Comparison of ENCODE assay signal across 8 mouse cellular contexts in genomic region chrX:37191744-37192379, GRCm38 (mm10). TPM values are rescaled to one million over a fixed set of nuclear protein-coding genes. Genes with fewer than 3 reads are reported as not detected.
DNase-seq lines count a peak whose midpoint lies in the region; ATAC-seq and TF ChIP-seq lines count a peak whose summit lies in the region.

No protein-coding gene starts in this region.

- no peak for TF ChIP-seq CTCF in kidney, postnatal 0 days (IDR thresholded peaks at IDR 0.05; ENCODE audit: low read depth)
- TF ChIP-seq CTCF in G1E (IDR thresholded peaks at IDR 0.05; ENCODE audit: low read depth, low read length) = no peak

- H3K27ac ChIP-seq in kidney, postnatal 0 days = no peak overlapping the region
- H3K27ac ChIP-seq in hindbrain, embryonic 10.5 days = peak overlapping the region; percentile 85
- H3K27ac ChIP-seq in liver, embryonic 12.5 days = no peak overlapping the region

- no peaks in the 10 kb centered on the region for H3K4me1 ChIP-seq in kidney, postnatal 0 days (replicated peaks; ENCODE audit: insufficient read depth, low read length)
- peaks cover 9% of the 10 kb centered on the region for H3K4me1 ChIP-seq in G1E (ENCODE audit: insufficient read depth, low read depth, low read length)
- H3K4me1 ChIP-seq in hindbrain, embryonic 10.5 days (replicated peaks) = no peaks in the 10 kb centered on the region
- peaks cover 4% of the 10 kb centered on the region for H3K4me1 ChIP-seq in liver, embryonic 12.5 days

- no peaks in the 10 kb centered on the region for H3K9me3 ChIP-seq in kidney, postnatal 0 days (replicated peaks; ENCODE audit: low read length)
- no peaks in the 10 kb centered on the region for H3K9me3 ChIP-seq in G1E (replicated peaks)
- H3K9me3 ChIP-seq in hindbrain, embryonic 10.5 days = peaks cover 4% of the 10 kb centered on the region; the same call in 1 of the 2 replicates
- H3K9me3 ChIP-seq in liver, embryonic 12.5 days (replicated peaks) = no peaks in the 10 kb centered on the region

- H3K36me3 ChIP-seq in kidney, postnatal 0 days (ENCODE audit: insufficient read depth, low read length) = no peaks in the 10 kb centered on the region
- peaks cover 23% of the 10 kb centered on the region for H3K36me3 ChIP-seq in G1E (replicated peaks)
- peaks cover 3% of the 10 kb centered on the region; the same call in 1 of the 2 replicates for H3K36me3 ChIP-seq in hindbrain, embryonic 10.5 days
- H3K36me3 ChIP-seq in liver, embryonic 12.5 days = no peaks in the 10 kb centered on the region

- peak; percentile 4; the same call in 1 of the 2 replicates for ATAC-seq in kidney, postnatal 0 days (replicated peaks; ENCODE audit: low FRiP score, low read depth)
- ATAC-seq in G1E (ENCODE audit: extremely low read depth, insufficient number of reproducible peaks, low FRiP score, poor library complexity, severe bottlenecking) = no peak
- ATAC-seq in liver, embryonic 12.5 days = peak; percentile 27; the same call in 1 of the 2 replicates

- peak; percentile 2 for DNase-seq in kidney, postnatal 0 days (ENCODE audit: low spot score)
- no peak for DNase-seq in kidney, adult 18-20 months
- no peak for DNase-seq in G1E (ENCODE audit: low spot score)
- DNase-seq in cerebellum, postnatal 36 days = peak; percentile 2 to 18
- no peak for DNase-seq in hindbrain, embryonic 10.5 days (ENCODE audit: low spot score)
- peak; percentile 24 for DNase-seq in retina, embryonic 14.5 days (ENCODE audit: low spot score)
- no peak for DNase-seq in testis, postnatal 14 days (ENCODE audit: low spot score)

- peak overlapping the region; percentile 50 for H3K4me3 ChIP-seq in kidney, postnatal 0 days (replicated peaks; ENCODE audit: low read depth, low read length)
- peak overlapping the region; percentile 76 for H3K4me3 ChIP-seq in G1E (ENCODE audit: low read depth, low read length)
- H3K4me3 ChIP-seq in hindbrain, embryonic 10.5 days = peak overlapping the region; percentile 63
- H3K4me3 ChIP-seq in liver, embryonic 12.5 days = peak overlapping the region; percentile 72

- H3K9ac ChIP-seq in kidney, postnatal 0 days (ENCODE audit: low read depth, low read length) = peak overlapping the region; percentile 55
- H3K9ac ChIP-seq in liver, embryonic 12.5 days = peak overlapping the region; percentile 75

- H3K27me3 ChIP-seq in kidney, postnatal 0 days (ENCODE audit: insufficient read depth, low read length) = no peaks in the 10 kb centered on the region
- no peaks in the 10 kb centered on the region for H3K27me3 ChIP-seq in G1E (ENCODE audit: insufficient read depth, low read length)
- H3K27me3 ChIP-seq in hindbrain, embryonic 10.5 days (ENCODE audit: insufficient read depth, poor library complexity, severe bottlenecking) = no peaks in the 10 kb centered on the region
- no peaks in the 10 kb centered on the region for H3K27me3 ChIP-seq in liver, embryonic 12.5 days (replicated peaks)

- 33% methylated on average over 28 of the region's 28 CpGs for WGBS in kidney, postnatal 0 days
- 31% methylated on average over 28 of the region's 28 CpGs for WGBS in hindbrain, embryonic 10.5 days
- WGBS in liver, embryonic 12.5 days (ENCODE audit: insufficient replicate concordance) = 18% methylated on average over 28 of the region's 28 CpGs

- H3K4me2 ChIP-seq in kidney, postnatal 0 days (ENCODE audit: low read length) = peak overlapping the region; percentile 68
- peak overlapping the region; percentile 78 for H3K4me2 ChIP-seq in liver, embryonic 12.5 days

RNA-seq across cellular contexts. Expression of gene Rnf113a1, which starts 0.8 kb away (rescaled TPM):
- polyA plus RNA-seq in kidney, postnatal 0 days (2015; fragmentation: Nextera tagmentation; extraction: Ambion mirVana) = 8.9 and 9.6 TPM in 2 replicates
- 3.9 and 5.0 TPM in 2 replicates for total RNA-seq in G1E (2014; fragmentation: Nextera tagmentation)
- 4.5 and 8.7 TPM in 2 replicates for total RNA-seq in G1E (2017)
- 7.8 and 8.2 TPM in 2 replicates for polyA plus RNA-seq in G1E (2012)
- 13.4 and 15.0 TPM in 2 replicates for polyA plus RNA-seq in hindbrain, embryonic 10.5 days (2016; fragmentation: Nextera tagmentation; extraction: Ambion mirVana)
- 4.3 and 4.4 TPM in 2 replicates for polyA plus RNA-seq in liver, embryonic 12.5 days (2016; fragmentation: Nextera tagmentation; extraction: Ambion mirVana)

RNA-seq across cellular contexts. Expression of gene Ndufa1, which starts 0.9 kb away (rescaled TPM):
- polyA plus RNA-seq in kidney, postnatal 0 days (2015; fragmentation: Nextera tagmentation; extraction: Ambion mirVana) = 715 and 799 TPM in 2 replicates
- 40.3 and 48.1 TPM in 2 replicates for total RNA-seq in G1E (2014; fragmentation: Nextera tagmentation)
- total RNA-seq in G1E (2017) = 249 and 282 TPM in 2 replicates
- polyA plus RNA-seq in G1E (2012) = 247 and 351 TPM in 2 replicates
- 415 and 490 TPM in 2 replicates for polyA plus RNA-seq in hindbrain, embryonic 10.5 days (2016; fragmentation: Nextera tagmentation; extraction: Ambion mirVana)
- 235 and 236 TPM in 2 replicates for polyA plus RNA-seq in liver, embryonic 12.5 days (2016; fragmentation: Nextera tagmentation; extraction: Ambion mirVana)

RNA-seq across cellular contexts. Expression of gene Gm9, which starts 19.0 kb away (rescaled TPM):
- polyA plus RNA-seq in kidney, postnatal 0 days (2015; fragmentation: Nextera tagmentation; extraction: Ambion mirVana) = not detected in 2 replicates
- total RNA-seq in G1E (2014; fragmentation: Nextera tagmentation) = not detected in 2 replicates
- total RNA-seq in G1E (2017) = not detected in 2 replicates
- polyA plus RNA-seq in G1E (2012) = not detected in 2 replicates
- polyA plus RNA-seq in hindbrain, embryonic 10.5 days (2016; fragmentation: Nextera tagmentation; extraction: Ambion mirVana) = not detected in 2 replicates
- not detected in 2 replicates for polyA plus RNA-seq in liver, embryonic 12.5 days (2016; fragmentation: Nextera tagmentation; extraction: Ambion mirVana)

RNA-seq across cellular contexts. Expression of gene Akap14, which starts 23.2 kb away (rescaled TPM):
- polyA plus RNA-seq in kidney, postnatal 0 days (2015; fragmentation: Nextera tagmentation; extraction: Ambion mirVana) = not detected in 2 replicates
- total RNA-seq in G1E (2014; fragmentation: Nextera tagmentation) = not detected in 2 replicates
- total RNA-seq in G1E (2017) = 0.06 TPM in 1 of 2 replicates, not detected in the other
- polyA plus RNA-seq in G1E (2012) = not detected in 2 replicates
- polyA plus RNA-seq in hindbrain, embryonic 10.5 days (2016; fragmentation: Nextera tagmentation; extraction: Ambion mirVana) = 0.17 and 0.35 TPM in 2 replicates
- polyA plus RNA-seq in liver, embryonic 12.5 days (2016; fragmentation: Nextera tagmentation; extraction: Ambion mirVana) = 0.11 TPM in 1 of 2 replicates, not detected in the other

RNA-seq across cellular contexts. Expression of gene Rhox1, which starts 30.2 kb away (rescaled TPM):
- polyA plus RNA-seq in kidney, postnatal 0 days (2015; fragmentation: Nextera tagmentation; extraction: Ambion mirVana) = not detected in 2 replicates
- total RNA-seq in G1E (2014; fragmentation: Nextera tagmentation) (not detected in 2 replicates), G1E (2017) (not detected in 2 replicates)
- not detected in 2 replicates for polyA plus RNA-seq in G1E (2012)
- not detected in 2 replicates for polyA plus RNA-seq in hindbrain, embryonic 10.5 days (2016; fragmentation: Nextera tagmentation; extraction: Ambion mirVana)
- not detected in 2 replicates for polyA plus RNA-seq in liver, embryonic 12.5 days (2016; fragmentation: Nextera tagmentation; extraction: Ambion mirVana)

Comparison
In these comparisons a context has a peak if more than half of its experiments do, and no peak if none do; other contexts are left out.
1. DNase-seq: peak in kidney, postnatal 0 days (single experiment), cerebellum, postnatal 36 days (2 of 2) and retina, embryonic 14.5 days (single experiment); none in kidney, adult 18-20 months (single experiment), G1E (single experiment), hindbrain, embryonic 10.5 days (single experiment) and testis, postnatal 14 days (single experiment).
2. Peak in every context shown above with its lines, with median percentiles within 50 percentile points of each other: H3K4me3 ChIP-seq.